Mouse (Mus musculus) spleen, adult 2 months (tissue): Measurements from ENCODE around the gene Dock3.

Experiments
- CTCF ChIP-seq: fragments of 200-500 bp; IDR thresholded peaks from 2 replicates; pipeline ENCODE4 v1.5.1; 2011; ENCODE audit warnings: mild to moderate bottlenecking, inconsistent platforms; ENCODE audit not compliant: insufficient read depth, insufficient read length, insufficient replicate concordance; ENCODE audit errors: extremely low read depth
- POLR2A ChIP-seq: fragments of 200-500 bp; IDR thresholded peaks from 2 replicates; pipeline ENCODE4 v1.6.1; 2011; ENCODE audit warnings: low read depth, low read length, inconsistent platforms

DNA sequence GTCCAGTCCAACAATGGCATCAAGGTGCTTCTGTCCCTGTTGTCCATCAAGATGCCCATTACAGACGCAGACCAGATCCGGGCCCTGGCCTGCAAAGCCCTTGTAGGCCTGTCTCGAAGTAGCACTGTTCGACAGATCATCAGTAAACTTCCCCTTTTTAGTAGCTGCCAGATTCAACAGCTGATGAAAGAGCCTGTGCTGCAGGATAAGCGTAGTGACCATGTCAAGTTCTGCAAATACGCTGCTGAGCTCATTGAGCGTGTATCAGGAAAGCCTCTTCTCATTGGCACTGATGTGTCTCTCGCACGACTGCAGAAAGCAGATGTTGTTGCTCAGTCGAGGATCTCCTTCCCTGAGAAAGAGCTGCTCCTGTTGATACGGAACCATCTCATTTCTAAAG lies 373.7 kb downstream of the Dock3 start:
- TF ChIP-seq CTCF (no peak), POLR2A (no peak)
